Mouse (Mus musculus): ENCODE results near the gene Rps10.

GRCm38 (mm10) chr17:27627451-27627850 is 9.0 kb downstream of the Rps10 start:
- TF ChIP-seq CTCF (IDR thresholded peaks at IDR 0.05; ENCODE audit: control insufficient read depth, insufficient read depth, insufficient read length) (no peak), CEBPB (IDR thresholded peaks at IDR 0.05; ENCODE audit: low read depth) (no peak), MAX (IDR thresholded peaks at IDR 0.05) (no peak), MYOD1 (IDR thresholded peaks at IDR 0.05; ENCODE audit: control insufficient read depth, insufficient read length, low read depth) (no peak), MYOG (IDR thresholded peaks at IDR 0.05; ENCODE audit: control insufficient read depth, extremely low read depth, insufficient read length) (no peak), USF1 (IDR thresholded peaks at IDR 0.05; ENCODE audit: low read depth) (no peak)

All from C2C12 (cell line).